15 mouse cellular contexts compared by ENCODE assay signal in the genomic region with DNA sequence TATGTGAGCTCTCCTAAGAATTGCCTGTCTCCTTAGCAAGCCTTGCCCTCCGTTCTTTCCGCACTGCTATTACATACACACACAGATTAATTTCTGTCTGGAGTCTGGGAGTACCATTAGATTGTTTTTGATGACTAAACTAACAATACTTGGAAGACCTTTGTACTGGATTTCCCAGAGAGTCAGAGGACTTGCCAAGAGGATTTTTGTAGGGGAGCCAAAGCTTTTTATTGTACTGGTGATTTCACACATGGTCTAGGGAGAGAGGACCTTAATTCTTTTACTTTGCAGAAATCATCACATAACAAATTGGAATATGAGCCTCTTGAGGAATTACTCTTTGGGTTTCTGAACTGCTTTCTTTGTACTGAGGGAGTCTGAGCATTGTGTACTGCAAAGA.
"Had no signal": no experiment of that assay in that cellular context is flagged by ENCODE, and none has a peak within 500 bp of the region (broad histone marks: within the 10 kb centered on the region; RNA-seq: fewer than 3 reads in every experiment).

No protein-coding gene starts in this region.

- H3K36me3 ChIP-seq: limb, embryonic 15.5 days; liver, embryonic 13.5 days; midbrain, embryonic 12.5 days had no signal

- ATAC-seq: intestine, embryonic 16.5 days; lung, postnatal 0 days; midbrain, embryonic 16.5 days had no signal

- H3K27me3 ChIP-seq: limb, embryonic 15.5 days; liver, embryonic 13.5 days; megakaryocyte, embryonic 14.5 days; midbrain, embryonic 12.5 days had no signal

- DNase-seq: kidney, adult 2 months; kidney, postnatal 25 days; left cerebral cortex, postnatal 4 days; liver, embryonic 13.5 days; lung, adult 18-20 months; lung, postnatal 4 days; right cerebral cortex, postnatal 14 days; thymus, postnatal 36 days had no signal

- H3K4me2 ChIP-seq: limb, embryonic 15.5 days; liver, embryonic 13.5 days; midbrain, embryonic 12.5 days had no signal

- H3K4me1 ChIP-seq: limb, embryonic 15.5 days; liver, embryonic 13.5 days; megakaryocyte, embryonic 14.5 days; midbrain, embryonic 12.5 days had no signal

- H3K27ac ChIP-seq: layer of hippocampus, adult 2 months; limb, embryonic 15.5 days; liver, embryonic 13.5 days; midbrain, embryonic 12.5 days had no signal

- H3K9ac ChIP-seq: limb, embryonic 15.5 days; liver, embryonic 13.5 days; midbrain, embryonic 12.5 days had no signal

- H3K4me3 ChIP-seq: layer of hippocampus, adult 2 months; limb, embryonic 15.5 days; liver, embryonic 13.5 days; megakaryocyte, embryonic 14.5 days; midbrain, embryonic 12.5 days had no signal

- H3K9me3 ChIP-seq: limb, embryonic 15.5 days; liver, embryonic 13.5 days; megakaryocyte, embryonic 14.5 days; midbrain, embryonic 12.5 days had no signal
